In the genomic region with DNA sequence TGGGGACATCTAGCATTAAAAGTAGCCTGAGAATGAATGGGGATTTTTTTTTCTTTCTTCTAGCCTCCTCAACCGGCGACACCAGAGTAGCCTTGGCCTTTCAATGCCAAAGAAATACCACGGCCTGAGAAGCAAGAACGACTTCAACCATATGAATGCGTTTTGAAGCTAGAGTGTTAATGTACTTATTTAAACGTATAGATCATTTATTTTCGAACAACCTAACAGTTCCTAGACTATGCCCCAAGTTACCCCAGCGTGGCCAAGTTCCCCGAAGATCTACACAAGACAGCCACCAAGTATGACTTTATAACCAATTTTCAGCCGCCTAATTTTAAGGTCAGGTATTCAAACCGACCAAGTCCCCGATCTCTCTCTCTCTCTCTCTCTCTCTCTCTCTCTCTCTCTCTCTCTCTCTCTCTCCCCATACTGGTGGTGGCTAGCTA, we compare ENCODE assay signal across 7 mouse cellular contexts. TPM values are rescaled to one million over a fixed set of nuclear protein-coding genes. Genes with fewer than 3 reads are reported as not detected.
DNase-seq lines count a peak whose midpoint lies in the region; ATAC-seq and TF ChIP-seq lines count a peak whose summit lies in the region.

No protein-coding gene starts in this region.

- no peak for DNase-seq in testis, postnatal 10 days (ENCODE audit: low spot score)
- no peak for DNase-seq in liver, embryonic 13.5 days
- DNase-seq in right cerebral cortex, postnatal 25 days: no peak
- no peak for DNase-seq in c-Kit-positive CD71-positive TER-119-positive erythroid progenitor cells, embryonic 14.5 days (ENCODE audit: low spot score)
- DNase-seq in gastrocnemius, adult 8-10 months (ENCODE audit: low spot score in 2 of 2): no peak

- TF ChIP-seq CTCF in testis, adult 2 months (IDR thresholded peaks at IDR 0.05; ENCODE audit: control insufficient read depth, insufficient read depth, insufficient replicate concordance, low read depth, low read length): no peak

- H3K36me3 ChIP-seq in testis, adult 2 months (ENCODE audit: control insufficient read depth, insufficient read depth, low read length): no peaks in the 10 kb centered on the region
- no peaks in the 10 kb centered on the region for H3K36me3 ChIP-seq in forebrain, embryonic 15.5 days
- no peaks in the 10 kb centered on the region for H3K36me3 ChIP-seq in liver, embryonic 13.5 days

- no peak for ATAC-seq in forebrain, embryonic 15.5 days (replicated peaks)
- no peak for ATAC-seq in liver, embryonic 13.5 days (ENCODE audit: low read depth)

- H3K27me3 ChIP-seq in testis, adult 2 months (ENCODE audit: control insufficient read depth, insufficient read depth, low read length): peaks cover 21% of the 10 kb centered on the region
- H3K27me3 ChIP-seq in forebrain, embryonic 15.5 days: peaks cover 100% of the 10 kb centered on the region
- H3K27me3 ChIP-seq in liver, embryonic 13.5 days: peaks cover 100% of the 10 kb centered on the region

- WGBS in forebrain, embryonic 15.5 days: 8% methylated on average over 12 of the region's 12 CpGs
- 7% methylated on average over 12 of the region's 12 CpGs for WGBS in liver, embryonic 13.5 days (ENCODE audit: insufficient replicate concordance)

- H3K4me3 ChIP-seq in testis, adult 2 months (ENCODE audit: control insufficient read depth, low read depth, low read length): peak overlapping the region; percentile 89
- peak overlapping the region; percentile 46 for H3K4me3 ChIP-seq in forebrain, embryonic 15.5 days
- H3K4me3 ChIP-seq in liver, embryonic 13.5 days (replicated peaks): peak overlapping the region; percentile 52; the same call in 1 of the 2 replicates

- H3K9me3 ChIP-seq in forebrain, embryonic 15.5 days: no peaks in the 10 kb centered on the region
- no peaks in the 10 kb centered on the region for H3K9me3 ChIP-seq in liver, embryonic 13.5 days (replicated peaks)

- no peak overlapping the region for H3K9ac ChIP-seq in forebrain, embryonic 15.5 days (replicated peaks)
- no peak overlapping the region for H3K9ac ChIP-seq in liver, embryonic 13.5 days

- no peak overlapping the region for H3K27ac ChIP-seq in testis, adult 2 months (ENCODE audit: control insufficient read depth, insufficient read depth, low read depth, low read length)
- H3K27ac ChIP-seq in forebrain, embryonic 15.5 days (replicated peaks): no peak overlapping the region
- no peak overlapping the region for H3K27ac ChIP-seq in liver, embryonic 13.5 days

- peaks cover 33% of the 10 kb centered on the region for H3K4me1 ChIP-seq in testis, adult 2 months (ENCODE audit: control insufficient read depth, insufficient read depth, low read length)
- H3K4me1 ChIP-seq in forebrain, embryonic 15.5 days: peaks cover 17% of the 10 kb centered on the region
- H3K4me1 ChIP-seq in liver, embryonic 13.5 days (replicated peaks): peaks cover 15% of the 10 kb centered on the region

- H3K4me2 ChIP-seq in forebrain, embryonic 15.5 days (replicated peaks): peak overlapping the region; percentile 78
- H3K4me2 ChIP-seq in liver, embryonic 13.5 days: peak overlapping the region; percentile 70

- no peak for TF ChIP-seq POLR2A in testis, adult 2 months (IDR thresholded peaks at IDR 0.05; ENCODE audit: control insufficient read depth, low read depth, low read length)

RNA-seq across cellular contexts. Expression of a gene that starts 0.8 kb away (rescaled TPM):
- polyA plus RNA-seq in testis, adult 2 months (2012; rRNA removed): 0.48 and 0.72 TPM in 2 replicates
- polyA plus RNA-seq in forebrain, embryonic 15.5 days (2015; fragmentation: Nextera tagmentation; extraction: Ambion mirVana): not detected in 2 replicates
- polyA plus RNA-seq in liver, embryonic 13.5 days (2015; fragmentation: Nextera tagmentation; extraction: Ambion mirVana): 0.52 and 0.59 TPM in 2 replicates
- total RNA-seq in gastrocnemius, adult 8-10 months (2022): 1 to 10 TPM; 4.7 to 5.9 (median 5.4) TPM

RNA-seq across cellular contexts. Expression of a gene that starts 7.7 kb away (rescaled TPM):
- polyA plus RNA-seq in testis, adult 2 months (2012; rRNA removed): not detected in 2 replicates
- polyA plus RNA-seq in forebrain, embryonic 15.5 days (2015; fragmentation: Nextera tagmentation; extraction: Ambion mirVana): not detected in 2 replicates
- not detected in 2 replicates for polyA plus RNA-seq in liver, embryonic 13.5 days (2015; fragmentation: Nextera tagmentation; extraction: Ambion mirVana)
- under 1 TPM; 0.36 to 0.80 (median 0.51) TPM for total RNA-seq in gastrocnemius, adult 8-10 months (2022)

RNA-seq across cellular contexts. Expression of a gene that starts 7.8 kb away (rescaled TPM):
- polyA plus RNA-seq in testis, adult 2 months (2012; rRNA removed): 5.4 and 5.8 TPM in 2 replicates
- not detected in 2 replicates for polyA plus RNA-seq in forebrain, embryonic 15.5 days (2015; fragmentation: Nextera tagmentation; extraction: Ambion mirVana)
- 0.24 and 0.43 TPM in 2 replicates for polyA plus RNA-seq in liver, embryonic 13.5 days (2015; fragmentation: Nextera tagmentation; extraction: Ambion mirVana)
- 1 to 10 TPM; 1.3 to 2.9 (median 2.0) TPM for total RNA-seq in gastrocnemius, adult 8-10 months (2022)

RNA-seq across cellular contexts. Expression of a gene that starts 10.0 kb away (rescaled TPM):
- polyA plus RNA-seq in testis, adult 2 months (2012; rRNA removed): 0.52 and 1.9 TPM in 2 replicates
- polyA plus RNA-seq in forebrain, embryonic 15.5 days (2015; fragmentation: Nextera tagmentation; extraction: Ambion mirVana): not detected in 2 replicates
- 0.44 and 0.89 TPM in 2 replicates for polyA plus RNA-seq in liver, embryonic 13.5 days (2015; fragmentation: Nextera tagmentation; extraction: Ambion mirVana)
- 1 to 10 TPM; 5.2 to 8.3 (median 7.5) TPM for total RNA-seq in gastrocnemius, adult 8-10 months (2022)

RNA-seq across cellular contexts. Expression of a gene that starts 12.4 kb away (rescaled TPM):
- 0.21 TPM in 1 of 2 replicates, not detected in the other for polyA plus RNA-seq in testis, adult 2 months (2012; rRNA removed)
- polyA plus RNA-seq in forebrain, embryonic 15.5 days (2015; fragmentation: Nextera tagmentation; extraction: Ambion mirVana): not detected in 2 replicates
- not detected in 2 replicates for polyA plus RNA-seq in liver, embryonic 13.5 days (2015; fragmentation: Nextera tagmentation; extraction: Ambion mirVana)
- total RNA-seq in gastrocnemius, adult 8-10 months (2022): 1 to 10 TPM in 2 of 4 experiments, under 1 TPM in 2; 0.45 to 2.3 (median 1.2) TPM
